Mouse (Mus musculus) myocyte (in vitro differentiated cells): ENCODE results near the gene Gpx5.

Experiments used
- CEBPB ChIP-seq: IDR thresholded peaks from 2 replicates; pipeline ENCODE4 v1.6.1; 2011; ENCODE audit warnings: mild to moderate bottlenecking, moderate library complexity; ENCODE audit not compliant: poor library complexity, insufficient read depth, severe bottlenecking
- E2F4 ChIP-seq: IDR thresholded peaks from one replicate; pipeline ENCODE4 v1.6.1; 2011; ENCODE audit warnings: mild to moderate bottlenecking, control low read depth, moderate library complexity; ENCODE audit not compliant: insufficient read depth
- MAX ChIP-seq: IDR thresholded peaks from one replicate; pipeline ENCODE4 v1.6.1; 2011; ENCODE audit warnings: low read depth, mild to moderate bottlenecking, control low read depth
- MYOD1 ChIP-seq, 3 experiments: IDR thresholded peaks; one replicate each; pipeline ENCODE4 v1.6.1; 2011; ENCODE audit warnings: control low read depth in 2 of 3, low read depth in 2 of 3, mild to moderate bottlenecking in 2 of 3, moderate library complexity in 1 of 3; ENCODE audit not compliant: insufficient read length in 2 of 3, control insufficient read depth in 1 of 3
- MYOG ChIP-seq, 3 experiments: IDR thresholded peaks; one replicate each; pipeline ENCODE4 v1.6.1; 2011; ENCODE audit warnings: control low read depth in 2 of 3, low read depth in 2 of 3, mild to moderate bottlenecking in 2 of 3; ENCODE audit not compliant: insufficient read length in 2 of 3, control insufficient read depth in 1 of 3, insufficient read depth in 1 of 3
- POLR2A ChIP-seq: IDR thresholded peaks from one replicate; pipeline ENCODE4 v1.6.1; 2011; ENCODE audit warnings: low read depth, mild to moderate bottlenecking, control low read depth, moderate library complexity; ENCODE audit not compliant: insufficient read length
- REST ChIP-seq: IDR thresholded peaks from one replicate; pipeline ENCODE4 v1.6.1; 2011; ENCODE audit warnings: mild to moderate bottlenecking, control low read depth, moderate library complexity; ENCODE audit not compliant: insufficient read depth, insufficient read length
- SRF ChIP-seq: IDR thresholded peaks from one replicate; pipeline ENCODE4 v1.6.1; 2011; ENCODE audit warnings: low read depth; ENCODE audit not compliant: control insufficient read depth, insufficient read length
- TCF12 ChIP-seq: IDR thresholded peaks from one replicate; pipeline ENCODE4 v1.6.1; 2011; ENCODE audit warnings: mild to moderate bottlenecking, control low read depth; ENCODE audit not compliant: poor library complexity, insufficient read depth, severe bottlenecking
- TCF3 ChIP-seq: IDR thresholded peaks from one replicate; pipeline ENCODE4 v1.6.1; 2011; ENCODE audit warnings: low read depth, control low read depth; ENCODE audit not compliant: insufficient read length
- USF1 ChIP-seq: IDR thresholded peaks from one replicate; pipeline ENCODE4 v1.6.1; 2011; ENCODE audit warnings: low read depth, mild to moderate bottlenecking, control low read depth, moderate library complexity

GRCm38 (mm10) chr13:21323405-21323804 is 30.9 kb upstream of the Gpx5 start:
- no peak for TF ChIP-seq TCF12
- TF ChIP-seq MYOD1 (IDR thresholded peaks at IDR 0.05; ENCODE audit: control insufficient read depth in 1 of 3, insufficient read length in 2 of 3, low read depth in 2 of 3) = no peak
- no peak for TF ChIP-seq POLR2A
- TF ChIP-seq SRF = no peak
- no peak for TF ChIP-seq MAX
- TF ChIP-seq REST = no peak
- TF ChIP-seq USF1 = no peak
- TF ChIP-seq MYOG (IDR thresholded peaks at IDR 0.05; ENCODE audit: control insufficient read depth in 1 of 3, insufficient read depth in 1 of 3, insufficient read length in 2 of 3, low read depth in 2 of 3) = no peak
- no peak for TF ChIP-seq TCF3
- TF ChIP-seq CEBPB = no peak
- no peak for TF ChIP-seq E2F4
